Mouse (Mus musculus) Patski (cell line): ENCODE results near the gene Ier5l. TPM values are rescaled to one million over a fixed set of nuclear protein-coding genes. Genes with fewer than 3 reads are reported as not detected.

Experiments used
- ATAC-seq: fragments of 100-300 bp; one replicate; pipeline ENCODE4 v1.8.0; 2021
- CTCF ChIA-PET: fragments of 350-600 bp; sonication (Branson Sonifier 250); formaldehyde crosslinking; loops from one replicate; lab custom pipeline; 2022; ENCODE audit warnings: inconsistent platforms; lab: Charles Lee
- POLR2A ChIA-PET: fragments of 350-600 bp; sonication (Branson Sonifier 250); formaldehyde crosslinking; loops from one replicate; lab custom pipeline; 2022; ENCODE audit warnings: antibody characterized with exemption, inconsistent platforms; lab: Charles Lee
- DNase-seq: peaks from one replicate; pipeline ENCODE4 v3.0.0-alpha.2; 2011; ENCODE audit warnings: low read depth, low spot score
- H3K27me3 ChIP-seq: fragments of 371-371 bp; one replicate; pipeline ENCODE4 v1.5.1; 2021
- CTCF ChIP-seq: fragments of 100-300 bp; IDR thresholded peaks from one replicate; pipeline ENCODE4 v1.5.1; 2021
- in situ Hi-C: fragments of 300-500 bp; cut with MboI; formaldehyde crosslinking; loops from 3 replicates; pipeline ENCODE4 v1.11.1; 2018; ENCODE audit warnings: low pct_unique_long_range_greater_than_20kb, mixed read lengths
- polyA plus RNA-seq: library from polyadenylated mRNA; unstranded; gene quantifications from one replicate; pipeline ENCODE4 v1.2.3, GENCODE M21; 2021

Gene Ier5l
- polyA plus RNA-seq, 1 experiment from 2014 or later, result 70.7 TPM

DNA sequence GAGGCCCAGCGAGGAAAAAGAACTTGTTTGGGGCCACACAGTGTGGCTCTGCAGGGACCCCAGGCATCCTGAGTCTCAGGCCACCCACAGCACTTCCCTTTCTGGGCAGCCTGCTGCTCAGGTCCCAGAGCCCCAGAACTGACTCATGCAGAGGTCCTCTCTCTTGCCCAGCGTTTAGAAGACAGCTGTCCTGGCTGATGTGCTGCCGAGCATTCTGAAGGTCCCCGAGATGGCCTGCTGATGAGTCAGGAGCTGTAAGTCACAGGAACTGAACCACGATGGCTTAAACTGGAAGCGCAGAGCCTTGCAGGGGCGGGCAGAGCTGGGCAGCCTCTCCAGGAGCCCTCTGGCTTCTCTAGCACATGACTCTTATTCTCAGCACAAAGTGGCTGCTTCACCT lies 13.6 kb upstream of the Ier5l start:
- in situ Hi-C loops, result no loop called here
- ATAC-seq, result peak; percentile 19
- ChIA-PET CTCF (interaction anchor here (0.8 kb wide), 1 partner anchor 11 kb away, joined by 3 read pairs; no protein-coding TSS in a partner anchor), POLR2A (interaction anchor here (0.6 to 2.7 kb wide), 3 partner anchors 9 to 107 kb away, joined by 3 to 10 read pairs (median 5); partner anchors contain the start of genes Cstad and Ier5l)
- TF ChIP-seq CTCF, result no peak
- peak; percentile 64 for DNase-seq
- no peaks in the 10 kb centered on the region for H3K27me3 ChIP-seq

DNA sequence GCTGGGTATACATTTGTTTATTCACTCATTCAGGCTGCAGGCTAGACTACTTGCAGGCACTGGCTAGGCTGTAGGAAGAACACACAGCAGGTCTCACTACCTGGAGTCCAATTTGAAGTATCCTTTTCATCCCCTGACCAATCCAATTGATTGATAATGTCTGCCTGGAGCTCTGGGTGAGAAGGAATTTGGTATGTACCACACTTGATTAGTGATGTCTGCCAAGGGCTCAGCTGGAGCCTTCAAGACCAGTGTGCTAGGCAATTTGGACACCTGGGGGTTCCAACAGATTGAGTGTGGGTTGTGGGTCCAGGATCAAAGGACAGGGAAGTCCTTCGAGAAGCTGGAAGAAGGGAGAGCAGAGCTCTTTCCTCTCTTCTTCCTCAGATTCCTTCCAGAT lies 4.5 kb upstream of the Ier5l start:
- CTCF ChIA-PET, result no interaction called here
- DNase-seq (no peak), ATAC-seq (no peak)
- POLR2A ChIA-PET, result interaction anchor here (0.6 to 0.7 kb wide), 3 partner anchors 9 to 374 kb away, joined by 3 to 4 read pairs (median 3); no protein-coding TSS in a partner anchor
- in situ Hi-C loops, result no loop called here
- no peaks in the 10 kb centered on the region for H3K27me3 ChIP-seq
- TF ChIP-seq CTCF, result no peak

- TF ChIP-seq CTCF, result no peak
- in situ Hi-C loops, result no loop called here
- ChIA-PET CTCF (interaction anchor here (1.2 kb wide), 1 partner anchor 11 kb away, joined by 3 read pairs; no protein-coding TSS in a partner anchor), POLR2A (interaction anchor here (0.6 to 7.5 kb wide), 2 partner anchors 118 to 167 kb away, joined by 3 to 65 read pairs; partner anchors contain the start of gene Cstad)
- ATAC-seq (no peak), DNase-seq (no peak)
- no peaks in the 10 kb centered on the region for H3K27me3 ChIP-seq
Observed at GRCm38 (mm10) chr2:30476241-30476640, 2.2 kb upstream of the Ier5l start.

DNA sequence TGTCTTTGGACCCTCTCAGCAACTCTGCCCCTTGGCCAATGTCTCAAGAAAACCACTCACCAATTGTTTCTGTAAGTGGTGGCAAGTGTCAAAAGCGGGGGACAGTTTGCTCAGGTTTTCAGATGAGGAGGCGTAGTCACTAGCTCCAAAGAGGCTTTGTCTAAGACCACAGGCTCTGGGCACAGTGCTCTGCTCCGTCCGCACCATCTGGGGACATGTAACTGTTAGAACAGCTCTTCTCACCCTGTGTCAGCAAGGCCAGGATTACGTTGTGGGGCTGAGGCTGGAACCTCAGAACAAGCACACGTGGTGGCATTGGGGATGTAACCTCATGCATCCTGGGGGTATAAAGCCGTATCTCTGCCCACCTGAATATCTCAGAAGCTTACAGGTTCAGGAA lies 1.4 kb upstream of the Ier5l start:
- ATAC-seq (no peak), DNase-seq (no peak)
- POLR2A ChIA-PET, result interaction anchor here (2.0 to 7.5 kb wide), 3 partner anchors 12 to 119 kb away, joined by 4 to 65 read pairs (median 10); partner anchors contain the start of gene Cstad
- no peaks in the 10 kb centered on the region for H3K27me3 ChIP-seq
- in situ Hi-C loops, result no loop called here
- no peak for TF ChIP-seq CTCF
- CTCF ChIA-PET, result interaction anchor here (1.2 kb wide), 1 partner anchor 22 kb away, joined by 3 read pairs; no protein-coding TSS in a partner anchor

DNA sequence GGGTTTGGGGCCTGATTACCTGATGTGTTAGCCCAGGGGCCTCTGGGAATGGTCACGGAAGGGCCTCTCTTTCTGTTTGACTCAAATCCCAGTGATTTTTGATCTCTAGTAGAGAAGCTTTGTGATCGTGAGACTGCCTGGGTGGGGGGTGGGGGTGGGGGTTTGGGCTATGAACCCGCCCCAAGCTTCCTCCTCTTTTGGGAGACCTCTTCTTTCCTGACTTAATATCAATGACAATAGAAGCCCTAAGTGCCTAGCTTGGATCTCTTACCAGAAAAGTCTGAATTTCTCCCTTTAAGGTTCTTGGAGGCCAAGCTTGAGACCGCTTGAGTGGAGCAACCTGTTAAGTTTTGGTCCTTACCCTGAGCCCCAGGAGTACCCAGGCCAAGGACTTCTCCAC lies 757 bp upstream of the Ier5l start:
- DNase-seq (no peak), ATAC-seq (no peak)
- no peak for TF ChIP-seq CTCF
- in situ Hi-C loops, result loop anchor here (5.0 kb wide), 2 partner anchors 37 to 243 kb away; no protein-coding TSS in a partner anchor
- POLR2A ChIA-PET, result interaction anchor here (0.6 to 7.5 kb wide), 7 partner anchors 9 to 234 kb away, joined by 3 to 65 read pairs (median 13); partner anchors contain the start of gene Cstad
- no peaks in the 10 kb centered on the region for H3K27me3 ChIP-seq
- CTCF ChIA-PET, result interaction anchor here (1.2 kb wide), 1 partner anchor 23 kb away, joined by 3 read pairs; no protein-coding TSS in a partner anchor

GRCm38 (mm10) chr2:30473431-30474031 lies 488 bp downstream of the Ier5l start:
- in situ Hi-C loops, result loop anchor here (5.0 kb wide), 2 partner anchors 36 to 244 kb away; no protein-coding TSS in a partner anchor

DNA sequence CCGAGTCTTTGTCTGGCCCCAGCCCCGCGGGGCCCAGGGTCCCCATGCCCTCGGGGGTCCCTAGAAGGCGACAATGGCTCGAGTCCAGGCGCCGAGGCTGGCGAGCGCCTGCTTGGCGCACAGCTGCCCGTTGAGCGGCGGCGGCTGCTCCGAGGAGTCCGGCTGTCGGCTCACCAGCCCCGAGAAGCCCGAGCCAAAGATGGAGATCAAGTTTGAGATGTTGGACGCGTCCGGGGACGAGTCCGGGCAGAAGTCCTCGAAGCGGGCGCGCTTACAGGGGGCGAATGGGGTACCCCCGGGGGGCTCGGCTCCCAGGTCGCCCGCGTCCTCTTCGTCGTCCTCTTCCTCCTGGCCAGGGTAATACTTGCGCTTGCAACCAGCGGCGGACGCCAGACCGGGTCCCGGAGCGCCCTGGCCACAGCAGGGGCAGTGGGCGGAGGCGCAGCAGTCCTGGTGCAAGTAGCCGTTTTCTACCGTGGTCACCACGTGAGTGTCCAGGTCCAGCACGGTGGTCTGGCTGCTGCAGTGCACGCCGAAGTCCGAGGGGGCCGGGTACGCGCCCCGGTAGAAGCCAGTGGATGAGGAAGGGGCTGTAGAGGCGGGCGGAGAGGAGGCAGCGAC lies 1.2 kb downstream of the Ier5l start:
- no peak for TF ChIP-seq CTCF
- ChIA-PET POLR2A (interaction anchor here (0.7 to 7.5 kb wide), 18 partner anchors 11 to 333 kb away, joined by 3 to 65 read pairs (median 5); partner anchors contain the start of gene Cstad), CTCF (interaction anchor here (1.0 kb wide), 1 partner anchor 322 kb away, joined by 3 read pairs; no protein-coding TSS in a partner anchor)
- DNase-seq, result no peak
- no peaks in the 10 kb centered on the region for H3K27me3 ChIP-seq
- ATAC-seq, result no peak
- in situ Hi-C loops, result loop anchor here (5.0 kb wide), 2 partner anchors 36 to 244 kb away; no protein-coding TSS in a partner anchor

More at GRCm38 (mm10) chr2:30473431-30474031, 488 bp downstream of the Ier5l start:
- CTCF ChIA-PET, result no interaction called here
- no peak for TF ChIP-seq CTCF
- POLR2A ChIA-PET, result interaction anchor here (0.5 to 7.5 kb wide), 23 partner anchors 11 to 434 kb away, joined by 3 to 65 read pairs (median 5); partner anchors contain the start of gene Cstad
- no peaks in the 10 kb centered on the region for H3K27me3 ChIP-seq
- DNase-seq, result no peak
- peak; percentile 3 for ATAC-seq

GRCm38 (mm10) chr2:30471795-30472720 lies 2.0 kb downstream of the Ier5l start:
- no peak for TF ChIP-seq CTCF
- H3K27me3 ChIP-seq, result no peaks in the 10 kb centered on the region
- in situ Hi-C loops, result loop anchor here (5.0 kb wide), 2 partner anchors 35 to 245 kb away; no protein-coding TSS in a partner anchor
- POLR2A ChIA-PET, result interaction anchor here (0.5 to 7.5 kb wide), 16 partner anchors 27 to 679 kb away, joined by 3 to 65 read pairs (median 4); partner anchors contain the start of gene Cstad
- peak; percentile 13 for ATAC-seq
- CTCF ChIA-PET, result interaction anchor here (1.0 to 9.3 kb wide), 4 partner anchors 32 to 323 kb away, joined by 3 to 131 read pairs (median 9); no protein-coding TSS in a partner anchor
- no peak for DNase-seq

- CTCF ChIA-PET, result interaction anchor here (1.4 to 9.3 kb wide), 4 partner anchors 26 to 246 kb away, joined by 4 to 131 read pairs (median 10); no protein-coding TSS in a partner anchor
- H3K27me3 ChIP-seq, result no peaks in the 10 kb centered on the region
- no peak for TF ChIP-seq CTCF
- ATAC-seq (no peak), DNase-seq (no peak)
- in situ Hi-C loops, result loop anchor here (5.0 kb wide), 2 partner anchors 34 to 246 kb away; no protein-coding TSS in a partner anchor
- POLR2A ChIA-PET, result interaction anchor here (0.6 to 7.5 kb wide), 11 partner anchors 21 to 680 kb away, joined by 3 to 65 read pairs (median 5); partner anchors contain the start of gene Cstad
Observed at GRCm38 (mm10) chr2:30471051-30471450, 3.0 kb downstream of the Ier5l start.
